Mouse (Mus musculus) liver, postnatal 0 days (tissue): ENCODE data around the gene Sft2d1. TPM values are rescaled to one million over a fixed set of nuclear protein-coding genes. Genes with fewer than 3 reads are reported as not detected.

Experiments
- ATAC-seq: fragments of 200-750 bp; cut with Nextera tagmentation; 2 replicates; pipeline ENCODE4 v1.8.0; 2017; ENCODE audit warnings: mild to moderate bottlenecking, moderate library complexity
- DNase-seq: peaks from one replicate; pipeline ENCODE4 v3.0.0-alpha.2; 2016
- H3K27ac ChIP-seq: fragments of 300-500 bp; sonication (generic); 2 replicates; pipeline ENCODE4 v1.5.1; 2014; ENCODE audit warnings: antibody characterized with exemption, moderate library complexity, mild to moderate bottlenecking, low read depth
- H3K27me3 ChIP-seq: fragments of 300-500 bp; sonication (generic); 2 replicates; pipeline ENCODE4 v1.6.1; 2014; ENCODE audit warnings: low read length, control low read depth, mixed read lengths; ENCODE audit not compliant: insufficient read depth
- H3K36me3 ChIP-seq: fragments of 300-500 bp; sonication (generic); replicated peaks from 2 replicates; pipeline ENCODE4 v1.6.1; 2014; ENCODE audit warnings: mild to moderate bottlenecking, control low read depth, low read length, moderate library complexity, mixed read lengths; ENCODE audit not compliant: insufficient read depth
- H3K4me1 ChIP-seq: fragments of 300-500 bp; sonication (generic); 2 replicates; pipeline ENCODE4 v1.6.1; 2014; ENCODE audit warnings: antibody characterized with exemption, mild to moderate bottlenecking, control low read depth; ENCODE audit not compliant: insufficient read depth
- H3K4me2 ChIP-seq: fragments of 300-500 bp; sonication (generic); 2 replicates; pipeline ENCODE4 v1.6.1; 2014; ENCODE audit warnings: low read depth, mild to moderate bottlenecking, low read length, moderate library complexity, mixed read lengths
- H3K4me3 ChIP-seq: fragments of 300-500 bp; sonication (generic); 2 replicates; pipeline ENCODE4 v1.5.1; 2014; ENCODE audit warnings: low read depth, low read length
- H3K9ac ChIP-seq: fragments of 300-500 bp; sonication (generic); replicated peaks from 2 replicates; pipeline ENCODE4 v1.6.1; 2014; ENCODE audit warnings: mild to moderate bottlenecking, moderate library complexity
- H3K9me3 ChIP-seq: fragments of 300-500 bp; sonication (generic); 2 replicates; pipeline ENCODE4 v1.6.1; 2016; ENCODE audit warnings: mild to moderate bottlenecking, control low read depth, low read length, mixed read lengths
- CTCF ChIP-seq: sonication (generic); IDR thresholded peaks from 2 replicates; pipeline ENCODE4 v1.5.1; 2016; ENCODE audit warnings: antibody characterized with exemption, low read depth
- EP300 ChIP-seq: IDR thresholded peaks from 2 replicates; pipeline ENCODE4 v1.6.1; 2016; ENCODE audit warnings: antibody characterized with exemption, low read depth, mild to moderate bottlenecking
- WGBS: fragments of 180-500 bp; shearing (Covaris S2); extraction: QIAGEN DNeasy Blood & Tissue Kit; methylation state at CpG from one replicate; pipeline ENCODE4 v1.1.7; 2014; ENCODE audit not compliant: insufficient replicate concordance; 5-methylcytosine and 5-hydroxymethylcytosine counted together
- polyA plus RNA-seq: library from polyadenylated mRNA; unstranded; fragments of >200 nt; fragmentation: Nextera tagmentation; extraction: Ambion mirVana; gene quantifications from 2 replicates; pipeline ENCODE4 v1.2.1, GENCODE M21; 2015

Gene Sft2d1
- polyA plus RNA-seq, 1 experiment from 2014 or later = 67.6 TPM

- Histone ChIP-seq H3K36me3 (no peaks in the 10 kb centered on the region), H3K9ac (no peak overlapping the region), H3K27ac (no peak overlapping the region), H3K27me3 (peaks cover 4% of the 10 kb centered on the region; the same call in 1 of the 2 replicates), H3K4me1 (no peaks in the 10 kb centered on the region), H3K4me3 (no peak overlapping the region), H3K9me3 (no peaks in the 10 kb centered on the region), H3K4me2 (no peak overlapping the region)
- TF ChIP-seq EP300 = no peak
- no peak for TF ChIP-seq CTCF
- DNase-seq (no peak), ATAC-seq (no peak)
- WGBS = 82% methylated on average over 5 of the region's 5 CpGs
Measured at GRCm38 (mm10) chr17:8347765-8348285, 36.9 kb downstream of the Sft2d1 start.

DNA sequence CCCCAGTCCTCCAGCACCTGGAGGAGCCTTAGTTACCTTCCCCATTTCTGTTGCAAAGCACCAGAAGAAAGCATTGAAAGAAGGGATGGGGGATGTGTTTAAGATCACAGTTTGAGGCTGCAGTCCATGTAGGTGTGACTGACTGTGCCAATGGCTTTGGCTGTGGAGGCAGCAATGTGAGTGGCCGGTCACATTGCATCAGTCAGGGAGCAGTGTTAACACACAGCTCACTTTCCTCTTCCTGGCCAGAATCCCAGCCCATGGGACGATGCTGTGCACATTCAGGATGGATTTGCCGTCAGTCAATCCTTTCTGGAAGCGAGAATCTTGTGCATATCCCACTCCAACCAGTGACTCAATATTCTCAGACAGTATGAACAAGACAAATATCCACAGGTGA lies 38.0 kb downstream of the Sft2d1 start:
- no peaks in the 10 kb centered on the region for H3K9me3 ChIP-seq
- H3K9ac ChIP-seq = no peak overlapping the region
- WGBS = 69% methylated on average over 4 of the region's 4 CpGs
- DNase-seq = no peak
- H3K27ac ChIP-seq = no peak overlapping the region
- H3K27me3 ChIP-seq = no peaks in the 10 kb centered on the region
- H3K4me1 ChIP-seq = no peaks in the 10 kb centered on the region
- no peak for ATAC-seq
- H3K4me3 ChIP-seq = no peak overlapping the region
- no peak overlapping the region for H3K4me2 ChIP-seq
- no peak for TF ChIP-seq CTCF
- TF ChIP-seq EP300 = no peak
- no peaks in the 10 kb centered on the region for H3K36me3 ChIP-seq

DNA sequence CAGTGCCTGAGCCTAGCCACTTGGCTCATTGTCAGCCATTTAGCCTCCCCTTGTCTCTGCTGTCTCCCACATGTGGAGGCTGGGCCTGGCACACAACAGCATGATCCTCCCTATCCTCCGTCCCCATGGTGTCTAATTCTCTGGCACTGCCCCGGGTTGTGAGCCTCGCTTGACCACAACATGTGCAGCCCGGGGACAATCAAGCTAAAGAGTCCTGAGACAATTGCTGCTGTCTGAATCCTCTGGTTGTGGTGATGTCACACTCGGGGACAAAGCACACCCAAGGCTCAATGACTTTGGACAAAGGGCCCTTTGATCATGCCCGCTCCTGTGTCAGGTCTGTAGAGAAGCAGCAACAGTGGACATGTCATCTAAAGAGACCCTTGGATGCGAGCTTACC lies 40.2 kb downstream of the Sft2d1 start:
- TF ChIP-seq EP300 (no peak), CTCF (no peak)
- H3K36me3 ChIP-seq = no peaks in the 10 kb centered on the region
- ATAC-seq = no peak

DNA sequence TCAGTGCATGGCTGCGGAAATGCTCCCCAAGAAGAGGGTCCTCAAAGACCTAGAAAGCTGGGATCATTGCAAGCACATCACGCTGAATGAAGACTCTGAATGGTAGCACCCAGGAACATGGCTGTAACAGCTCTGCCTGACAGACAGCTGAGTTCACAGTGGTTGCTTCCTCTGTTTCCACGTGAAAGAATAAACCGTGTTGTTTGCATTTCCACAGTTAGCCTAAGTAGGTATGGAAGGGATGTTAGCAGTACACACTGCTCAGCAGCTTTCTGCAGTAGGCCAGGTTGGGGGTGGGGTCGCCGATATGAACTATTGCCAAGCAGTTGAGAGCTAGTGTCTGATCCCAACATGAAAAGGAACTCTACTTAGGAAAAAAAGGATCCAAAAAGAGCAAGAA lies 44.8 kb downstream of the Sft2d1 start, which contains the start of gene T2:
TSS of gene T2 (plus strand) at position 301 of the 400 bp plus-strand sequence.
- H3K27ac ChIP-seq = no peak within 1 kb of the TSS
- no peak for TF ChIP-seq CTCF
- no peak for TF ChIP-seq EP300
- H3K27me3 ChIP-seq = no peaks in the 10 kb centered on the region
- no peaks in the 10 kb centered on the region for H3K36me3 ChIP-seq
- H3K9ac ChIP-seq = no peak within 1 kb of the TSS
- no peaks in the 10 kb centered on the region for H3K4me1 ChIP-seq
- no peak within 1 kb of the TSS for H3K4me3 ChIP-seq
- no peak within 1 kb of the TSS for H3K4me2 ChIP-seq
- no peak for ATAC-seq
- no peak for DNase-seq
- 67% methylated on average over 6 of the region's 6 CpGs for WGBS
- H3K9me3 ChIP-seq = no peaks in the 10 kb centered on the region

More for the DNA sequence above, 40.2 kb downstream of the Sft2d1 start:
- Histone ChIP-seq H3K27ac (no peak overlapping the region), H3K27me3 (no peaks in the 10 kb centered on the region), H3K4me2 (no peak overlapping the region), H3K9ac (no peak overlapping the region), H3K4me1 (no peaks in the 10 kb centered on the region), H3K9me3 (no peaks in the 10 kb centered on the region), H3K4me3 (no peak overlapping the region)
- no peak for DNase-seq
- 81% methylated on average over 7 of the region's 7 CpGs for WGBS

DNA sequence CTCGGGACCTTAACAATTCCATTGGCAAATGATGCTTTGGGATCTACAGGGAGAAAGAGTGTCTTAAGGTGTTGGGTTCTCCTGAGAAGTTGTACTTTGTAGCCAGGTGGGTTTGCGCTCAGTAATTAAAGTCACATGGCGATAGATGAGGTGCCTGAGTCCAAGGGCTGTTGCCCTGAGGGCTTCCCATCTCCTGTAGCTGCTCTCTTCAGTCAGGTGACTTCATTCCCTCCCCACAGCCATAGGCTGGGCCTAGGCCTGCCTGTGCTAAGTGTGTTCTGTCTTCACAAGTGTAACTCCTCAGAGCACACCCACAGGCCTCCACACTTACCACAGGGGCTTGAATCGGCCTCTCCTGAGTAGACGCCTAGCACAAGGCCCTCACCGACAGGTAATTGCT lies 46.6 kb downstream of the Sft2d1 start:
- Histone ChIP-seq H3K36me3 (no peaks in the 10 kb centered on the region), H3K9ac (no peak overlapping the region), H3K4me1 (no peaks in the 10 kb centered on the region), H3K4me2 (no peak overlapping the region), H3K27me3 (no peaks in the 10 kb centered on the region), H3K9me3 (no peaks in the 10 kb centered on the region), H3K27ac (no peak overlapping the region), H3K4me3 (no peak overlapping the region)
- ATAC-seq = no peak
- no peak for TF ChIP-seq EP300
- no peak for TF ChIP-seq CTCF
- no peak for DNase-seq
- WGBS = 83% methylated on average over 6 of the region's 6 CpGs

GRCm38 (mm10) chr17:8360876-8361275 lies 50.0 kb downstream of the Sft2d1 start:
- TF ChIP-seq CTCF = no peak
- no peak for TF ChIP-seq EP300
- H3K36me3 ChIP-seq = no peaks in the 10 kb centered on the region
- no peaks in the 10 kb centered on the region for H3K9me3 ChIP-seq
- H3K27ac ChIP-seq = no peak overlapping the region
- H3K4me2 ChIP-seq = no peak overlapping the region
- 85% methylated on average over 5 of the region's 5 CpGs for WGBS
- no peak overlapping the region for H3K4me3 ChIP-seq
- H3K27me3 ChIP-seq = no peaks in the 10 kb centered on the region
- H3K9ac ChIP-seq = no peak overlapping the region
- no peak for DNase-seq
- H3K4me1 ChIP-seq = no peaks in the 10 kb centered on the region
- no peak for ATAC-seq
